Mouse (Mus musculus): ENCODE results near the gene Arhgap21. TPM values are rescaled to one million over a fixed set of nuclear protein-coding genes. Genes with fewer than 3 reads are reported as not detected.

Arhgap21 gene
- total RNA-seq, 2 experiments from 2014 or later = 358 to 386 TPM

- no peak for DNase-seq (ENCODE audit: low spot score in 2 of 2)
- Histone ChIP-seq H3K4me3 (no peak overlapping the region), H3K27ac (peak overlapping the region; percentile 25)
- TF ChIP-seq CTCF (conservative IDR thresholded peaks at IDR 0.05) = no peak
Observed at GRCm38 (mm10) chr2:20921558-20921957, 47.1 kb downstream of the Arhgap21 start.

- no peak for DNase-seq (ENCODE audit: low spot score in 2 of 2)
- no peak overlapping the region for H3K27ac ChIP-seq
- no peak overlapping the region for H3K4me3 ChIP-seq
- no peak for TF ChIP-seq CTCF (conservative IDR thresholded peaks at IDR 0.05)
Observed at GRCm38 (mm10) chr2:20921021-20921420, 47.7 kb downstream of the Arhgap21 start.

GRCm38 (mm10) chr2:20914531-20915320, 54.0 kb downstream of the Arhgap21 start:
- Histone ChIP-seq H3K27ac (no peak overlapping the region), H3K4me3 (no peak overlapping the region)
- TF ChIP-seq CTCF (conservative IDR thresholded peaks at IDR 0.05) = no peak
- no peak for DNase-seq (ENCODE audit: low spot score in 2 of 2)

- no peak for TF ChIP-seq CTCF (conservative IDR thresholded peaks at IDR 0.05)
- Histone ChIP-seq H3K27ac (no peak overlapping the region), H3K4me3 (no peak overlapping the region)
- DNase-seq (ENCODE audit: low spot score in 2 of 2) = no peak
Observed at GRCm38 (mm10) chr2:20913019-20913415, 55.7 kb downstream of the Arhgap21 start.

- no peak for DNase-seq (ENCODE audit: low spot score in 2 of 2)
- Histone ChIP-seq H3K27ac (peak overlapping the region; percentile 65), H3K4me3 (no peak overlapping the region)
- TF ChIP-seq CTCF (conservative IDR thresholded peaks at IDR 0.05) = no peak
Observed at GRCm38 (mm10) chr2:20912348-20913018, 56.2 kb downstream of the Arhgap21 start.

GRCm38 (mm10) chr2:20910446-20910845, 58.2 kb downstream of the Arhgap21 start:
- no peak for DNase-seq (ENCODE audit: low spot score in 2 of 2)
- no peak for TF ChIP-seq CTCF (conservative IDR thresholded peaks at IDR 0.05)
- Histone ChIP-seq H3K4me3 (no peak overlapping the region), H3K27ac (no peak overlapping the region)

GRCm38 (mm10) chr2:20909404-20909803, 59.3 kb downstream of the Arhgap21 start:
- no peak for DNase-seq (ENCODE audit: low spot score in 2 of 2)
- Histone ChIP-seq H3K27ac (peak overlapping the region; percentile 46; the same call in 1 of the 2 replicates), H3K4me3 (no peak overlapping the region)
- no peak for TF ChIP-seq CTCF (conservative IDR thresholded peaks at IDR 0.05)

- no peak for TF ChIP-seq CTCF (conservative IDR thresholded peaks at IDR 0.05)
- no peak overlapping the region for H3K4me3 ChIP-seq
- no peak overlapping the region for H3K27ac ChIP-seq
- DNase-seq (ENCODE audit: low spot score in 2 of 2) = no peak
Observed at GRCm38 (mm10) chr2:20907291-20907690, 61.4 kb downstream of the Arhgap21 start.

GRCm38 (mm10) chr2:20905411-20905810, 63.3 kb downstream of the Arhgap21 start:
- Histone ChIP-seq H3K4me3 (no peak overlapping the region), H3K27ac (peak overlapping the region; percentile 43)
- no peak for TF ChIP-seq CTCF (conservative IDR thresholded peaks at IDR 0.05)
- no peak for DNase-seq (ENCODE audit: low spot score in 2 of 2)

- H3K27ac ChIP-seq = peak overlapping the region; percentile 46; the same call in 1 of the 2 replicates
- H3K4me3 ChIP-seq = no peak overlapping the region
- DNase-seq (ENCODE audit: low spot score in 2 of 2) = peak in 1 of 2 experiments; percentile 32
- TF ChIP-seq CTCF (conservative IDR thresholded peaks at IDR 0.05) = no peak
Observed at GRCm38 (mm10) chr2:20902981-20903645, 65.6 kb downstream of the Arhgap21 start.

GRCm38 (mm10) chr2:20901916-20902315, 66.8 kb downstream of the Arhgap21 start:
- no peak for TF ChIP-seq CTCF (conservative IDR thresholded peaks at IDR 0.05)
- no peak overlapping the region for H3K27ac ChIP-seq
- DNase-seq (ENCODE audit: low spot score in 2 of 2) = no peak
- no peak overlapping the region for H3K4me3 ChIP-seq

- no peak for TF ChIP-seq CTCF (conservative IDR thresholded peaks at IDR 0.05)
- no peak for DNase-seq (ENCODE audit: low spot score in 2 of 2)
- H3K4me3 ChIP-seq = no peak overlapping the region; the same call in 1 of the 2 replicates
- H3K27ac ChIP-seq = peak overlapping the region; percentile 15
Observed at GRCm38 (mm10) chr2:20899301-20899700, 69.4 kb downstream of the Arhgap21 start.

GRCm38 (mm10) chr2:20898684-20899083, 70.0 kb downstream of the Arhgap21 start:
- TF ChIP-seq CTCF (conservative IDR thresholded peaks at IDR 0.05) = peak; percentile 94
- DNase-seq (ENCODE audit: low spot score in 2 of 2) = peak; percentile 87 to 88
- Histone ChIP-seq H3K4me3 (no peak overlapping the region; the same call in 1 of the 2 replicates), H3K27ac (peak overlapping the region; percentile 15)
